ENCODE assay signal across 24 mouse cellular contexts in the genomic region with DNA sequence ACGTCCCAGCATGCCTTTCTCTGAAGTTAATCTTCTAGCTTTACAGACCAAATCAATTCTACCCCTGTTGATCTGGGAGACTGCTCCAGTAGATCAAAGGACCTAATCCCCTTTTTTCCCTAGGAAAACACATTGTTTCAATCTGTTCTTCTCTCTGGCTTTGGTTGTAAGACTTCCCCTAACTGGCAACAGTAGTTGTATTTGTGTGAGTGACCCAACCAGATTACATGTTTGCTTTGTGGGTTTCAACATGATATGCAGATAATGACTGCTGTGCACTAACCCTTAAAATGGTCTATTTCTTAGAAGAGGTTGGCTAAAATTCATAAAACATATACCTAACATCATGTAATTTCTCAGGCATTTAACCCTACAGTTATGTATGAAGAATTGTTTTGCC. TPM values are rescaled to one million over a fixed set of nuclear protein-coding genes. Genes with fewer than 3 reads are reported as not detected.
"Had no signal": no experiment of that assay in that cellular context is flagged by ENCODE, and none has a peak within 500 bp of the region (broad histone marks: within the 10 kb centered on the region; RNA-seq: fewer than 3 reads in every experiment).

No protein-coding gene starts in this region.

- H3K9ac ChIP-seq: kidney, embryonic 15.5 days; limb, embryonic 12.5 days; liver, embryonic 14.5 days; neural tube, embryonic 12.5 days; neural tube, embryonic 15.5 days had no signal

- H3K27ac ChIP-seq: left cerebral cortex, adult 2 months; liver, embryonic 14.5 days; neural tube, embryonic 12.5 days had no signal

- H3K4me1 ChIP-seq: megakaryocyte, embryonic 14.5 days had no signal

- H3K9me3 ChIP-seq: kidney, embryonic 15.5 days; limb, embryonic 12.5 days; megakaryocyte, embryonic 14.5 days; midbrain, embryonic 10.5 days; neural tube, embryonic 12.5 days; neural tube, embryonic 15.5 days had no signal

- H3K4me3 ChIP-seq: kidney, embryonic 15.5 days; left cerebral cortex, adult 2 months; limb, embryonic 12.5 days; megakaryocyte, embryonic 14.5 days; midbrain, embryonic 10.5 days; neural tube, embryonic 12.5 days; neural tube, embryonic 15.5 days had no signal

- DNase-seq: kidney, adult 11 months; kidney, adult 8-10 months; kidney, postnatal 10 days; kidney, postnatal 36 days; layer of hippocampus, postnatal 36 days; lung, adult 18-20 months; midbrain, embryonic 14.5 days; right cerebral cortex, adult 18-20 months; right cerebral cortex, postnatal 14 days; right cerebral cortex, postnatal 4 days; thymus, adult 2 months; thymus, postnatal 14 days; thymus, postnatal 4 days had no signal

- H3K27me3 ChIP-seq: kidney, embryonic 15.5 days; neural tube, embryonic 12.5 days; neural tube, embryonic 15.5 days had no signal

- H3K36me3 ChIP-seq: kidney, embryonic 15.5 days; limb, embryonic 12.5 days; midbrain, embryonic 10.5 days; neural tube, embryonic 12.5 days; neural tube, embryonic 15.5 days had no signal

- H3K4me2 ChIP-seq: kidney, embryonic 15.5 days; limb, embryonic 12.5 days; liver, embryonic 11.5 days; neural tube, embryonic 12.5 days; neural tube, embryonic 15.5 days had no signal

RNA-seq across cellular contexts. Expression of gene Lmntd1, which starts 22.5 kb away (rescaled TPM):
- polyA plus RNA-seq: liver, embryonic 11.5 days had no signal

RNA-seq across cellular contexts. Expression of gene Tuba3b, which starts 24.0 kb away (rescaled TPM):
- polyA plus RNA-seq: kidney, embryonic 15.5 days; limb, embryonic 12.5 days; liver, embryonic 14.5 days; midbrain, embryonic 10.5 days; midbrain, embryonic 14.5 days; neural tube, embryonic 12.5 days; neural tube, embryonic 15.5 days; stomach, embryonic 14.5 days; stomach, postnatal 0 days had no signal
